Mouse (Mus musculus): ENCODE data around the gene Palm2. TPM values are rescaled to one million over a fixed set of nuclear protein-coding genes. Genes with fewer than 3 reads are reported as not detected.

Palm2 gene
- polyA plus RNA-seq, 1 experiment from 2014 or later, result 7.0 TPM

- WGBS, result 3% methylated on average over 13 of the region's 13 CpGs
- Histone ChIP-seq H3K4me2 (replicated peaks; ENCODE audit: low read depth, low read length) (peak overlapping the region; percentile 39), H3K36me3 (ENCODE audit: control insufficient read depth, insufficient read depth, low read length) (no peaks in the 10 kb centered on the region), H3K4me3 (ENCODE audit: low read depth, low read length) (no peak overlapping the region; the same call in 1 of the 2 replicates), H3K9me3 (ENCODE audit: control insufficient read depth, low read depth, low read length) (no peaks in the 10 kb centered on the region), H3K27me3 (ENCODE audit: control insufficient read depth, insufficient read depth, low read length) (no peaks in the 10 kb centered on the region), H3K9ac (replicated peaks; ENCODE audit: low read depth, low read length) (no peak overlapping the region), H3K27ac (ENCODE audit: low read length) (peak overlapping the region; percentile 35; the same call in 1 of the 2 replicates), H3K4me1 (ENCODE audit: control insufficient read depth, insufficient read depth, low read length) (peaks cover 14% of the 10 kb centered on the region; the same call in 1 of the 2 replicates)
- peak; percentile 60 for ATAC-seq (ENCODE audit: insufficient number of reproducible peaks, insufficient read depth, low FRiP score, low read depth)
Observed at GRCm38 (mm10) chr4:57675387-57675786, 241.3 kb downstream of the Palm2 start.

- WGBS, result 71% methylated on average over 12 of the region's 12 CpGs
- H3K4me2 ChIP-seq (replicated peaks; ENCODE audit: low read depth, low read length), result no peak overlapping the region
- no peak for ATAC-seq (ENCODE audit: insufficient number of reproducible peaks, insufficient read depth, low FRiP score, low read depth)
- no peaks in the 10 kb centered on the region for H3K9me3 ChIP-seq (ENCODE audit: control insufficient read depth, low read depth, low read length)
- no peak overlapping the region for H3K27ac ChIP-seq (ENCODE audit: low read length)
- no peaks in the 10 kb centered on the region for H3K27me3 ChIP-seq (ENCODE audit: control insufficient read depth, insufficient read depth, low read length)
- H3K9ac ChIP-seq (replicated peaks; ENCODE audit: low read depth, low read length), result no peak overlapping the region
- peaks cover 12% of the 10 kb centered on the region; the same call in 1 of the 2 replicates for H3K4me1 ChIP-seq (ENCODE audit: control insufficient read depth, insufficient read depth, low read length)
- no peak overlapping the region for H3K4me3 ChIP-seq (ENCODE audit: low read depth, low read length)
- no peaks in the 10 kb centered on the region for H3K36me3 ChIP-seq (ENCODE audit: control insufficient read depth, insufficient read depth, low read length)
Observed at GRCm38 (mm10) chr4:57677916-57678315, 243.9 kb downstream of the Palm2 start.

GRCm38 (mm10) chr4:57678991-57679457 lies 245.0 kb downstream of the Palm2 start:
- Histone ChIP-seq H3K27me3 (ENCODE audit: control insufficient read depth, insufficient read depth, low read length) (no peaks in the 10 kb centered on the region), H3K9me3 (ENCODE audit: control insufficient read depth, low read depth, low read length) (no peaks in the 10 kb centered on the region), H3K4me2 (replicated peaks; ENCODE audit: low read depth, low read length) (no peak overlapping the region), H3K4me1 (ENCODE audit: control insufficient read depth, insufficient read depth, low read length) (0 out of 2 replicates have a peak, but pooled peaks cover 9% of the 10 kb centered on the region), H3K36me3 (ENCODE audit: control insufficient read depth, insufficient read depth, low read length) (no peaks in the 10 kb centered on the region), H3K27ac (ENCODE audit: low read length) (no peak overlapping the region), H3K9ac (replicated peaks; ENCODE audit: low read depth, low read length) (no peak overlapping the region), H3K4me3 (ENCODE audit: low read depth, low read length) (no peak overlapping the region)
- 80% methylated on average over 9 of the region's 9 CpGs for WGBS
- no peak for ATAC-seq (ENCODE audit: insufficient number of reproducible peaks, insufficient read depth, low FRiP score, low read depth)

GRCm38 (mm10) chr4:57680186-57680585 lies 246.1 kb downstream of the Palm2 start:
- Histone ChIP-seq H3K4me1 (ENCODE audit: control insufficient read depth, insufficient read depth, low read length) (0 out of 2 replicates have a peak, but pooled peaks cover 4% of the 10 kb centered on the region), H3K27ac (ENCODE audit: low read length) (no peak overlapping the region), H3K27me3 (ENCODE audit: control insufficient read depth, insufficient read depth, low read length) (no peaks in the 10 kb centered on the region), H3K4me2 (replicated peaks; ENCODE audit: low read depth, low read length) (no peak overlapping the region), H3K36me3 (ENCODE audit: control insufficient read depth, insufficient read depth, low read length) (no peaks in the 10 kb centered on the region), H3K9ac (replicated peaks; ENCODE audit: low read depth, low read length) (no peak overlapping the region), H3K9me3 (ENCODE audit: control insufficient read depth, low read depth, low read length) (no peaks in the 10 kb centered on the region), H3K4me3 (ENCODE audit: low read depth, low read length) (no peak overlapping the region)
- ATAC-seq (ENCODE audit: insufficient number of reproducible peaks, insufficient read depth, low FRiP score, low read depth), result no peak
- 93% methylated on average over 12 of the region's 12 CpGs for WGBS

GRCm38 (mm10) chr4:57681511-57681910 lies 247.5 kb downstream of the Palm2 start:
- H3K4me3 ChIP-seq (ENCODE audit: low read depth, low read length), result no peak overlapping the region
- no peak for ATAC-seq (ENCODE audit: insufficient number of reproducible peaks, insufficient read depth, low FRiP score, low read depth)
- H3K9ac ChIP-seq (replicated peaks; ENCODE audit: low read depth, low read length), result no peak overlapping the region
- 67% methylated on average over 12 of the region's 12 CpGs for WGBS
- H3K27ac ChIP-seq (ENCODE audit: low read length), result no peak overlapping the region
- H3K9me3 ChIP-seq (ENCODE audit: control insufficient read depth, low read depth, low read length), result no peaks in the 10 kb centered on the region
- no peaks in the 10 kb centered on the region for H3K27me3 ChIP-seq (ENCODE audit: control insufficient read depth, insufficient read depth, low read length)
- no peaks in the 10 kb centered on the region for H3K36me3 ChIP-seq (ENCODE audit: control insufficient read depth, insufficient read depth, low read length)
- H3K4me1 ChIP-seq (ENCODE audit: control insufficient read depth, insufficient read depth, low read length), result no peaks in the 10 kb centered on the region
- H3K4me2 ChIP-seq (replicated peaks; ENCODE audit: low read depth, low read length), result no peak overlapping the region

- 94% methylated on average over 2 of the region's 2 CpGs for WGBS
- no peaks in the 10 kb centered on the region for H3K9me3 ChIP-seq (ENCODE audit: control insufficient read depth, low read depth, low read length)
- H3K27me3 ChIP-seq (ENCODE audit: control insufficient read depth, insufficient read depth, low read length), result no peaks in the 10 kb centered on the region
- H3K4me2 ChIP-seq (replicated peaks; ENCODE audit: low read depth, low read length), result no peak overlapping the region
- H3K27ac ChIP-seq (ENCODE audit: low read length), result no peak overlapping the region
- no peak for ATAC-seq (ENCODE audit: insufficient number of reproducible peaks, insufficient read depth, low FRiP score, low read depth)
- no peak overlapping the region for H3K4me3 ChIP-seq (ENCODE audit: low read depth, low read length)
- no peaks in the 10 kb centered on the region for H3K4me1 ChIP-seq (ENCODE audit: control insufficient read depth, insufficient read depth, low read length)
- no peak overlapping the region for H3K9ac ChIP-seq (replicated peaks; ENCODE audit: low read depth, low read length)
- no peaks in the 10 kb centered on the region for H3K36me3 ChIP-seq (ENCODE audit: control insufficient read depth, insufficient read depth, low read length)
Observed at GRCm38 (mm10) chr4:57682341-57682740, 248.3 kb downstream of the Palm2 start.

GRCm38 (mm10) chr4:57682944-57683343 lies 248.9 kb downstream of the Palm2 start:
- Histone ChIP-seq H3K4me2 (replicated peaks; ENCODE audit: low read depth, low read length) (no peak overlapping the region), H3K9me3 (ENCODE audit: control insufficient read depth, low read depth, low read length) (no peaks in the 10 kb centered on the region), H3K9ac (replicated peaks; ENCODE audit: low read depth, low read length) (no peak overlapping the region), H3K27ac (ENCODE audit: low read length) (no peak overlapping the region), H3K4me3 (ENCODE audit: low read depth, low read length) (no peak overlapping the region), H3K4me1 (ENCODE audit: control insufficient read depth, insufficient read depth, low read length) (no peaks in the 10 kb centered on the region), H3K27me3 (ENCODE audit: control insufficient read depth, insufficient read depth, low read length) (no peaks in the 10 kb centered on the region), H3K36me3 (ENCODE audit: control insufficient read depth, insufficient read depth, low read length) (no peaks in the 10 kb centered on the region)
- ATAC-seq (ENCODE audit: insufficient number of reproducible peaks, insufficient read depth, low FRiP score, low read depth), result no peak
- 86% methylated on average over 11 of the region's 11 CpGs for WGBS

GRCm38 (mm10) chr4:57684676-57685215 lies 250.7 kb downstream of the Palm2 start:
- ATAC-seq (ENCODE audit: insufficient number of reproducible peaks, insufficient read depth, low FRiP score, low read depth), result no peak
- H3K27ac ChIP-seq (ENCODE audit: low read length), result no peak overlapping the region

GRCm38 (mm10) chr4:57686736-57687135 lies 252.7 kb downstream of the Palm2 start:
- Histone ChIP-seq H3K27ac (ENCODE audit: low read length) (no peak overlapping the region), H3K4me1 (ENCODE audit: control insufficient read depth, insufficient read depth, low read length) (no peaks in the 10 kb centered on the region), H3K4me2 (replicated peaks; ENCODE audit: low read depth, low read length) (no peak overlapping the region), H3K27me3 (ENCODE audit: control insufficient read depth, insufficient read depth, low read length) (no peaks in the 10 kb centered on the region), H3K4me3 (ENCODE audit: low read depth, low read length) (no peak overlapping the region), H3K9ac (replicated peaks; ENCODE audit: low read depth, low read length) (no peak overlapping the region), H3K9me3 (ENCODE audit: control insufficient read depth, low read depth, low read length) (no peaks in the 10 kb centered on the region), H3K36me3 (ENCODE audit: control insufficient read depth, insufficient read depth, low read length) (no peaks in the 10 kb centered on the region)
- no peak for ATAC-seq (ENCODE audit: insufficient number of reproducible peaks, insufficient read depth, low FRiP score, low read depth)
- WGBS, result 63% methylated on average over 3 of the region's 3 CpGs

More at GRCm38 (mm10) chr4:57684676-57685215, 250.7 kb downstream of the Palm2 start:
- H3K4me3 ChIP-seq (ENCODE audit: low read depth, low read length), result no peak overlapping the region
- H3K9me3 ChIP-seq (ENCODE audit: control insufficient read depth, low read depth, low read length), result no peaks in the 10 kb centered on the region
- no peaks in the 10 kb centered on the region for H3K4me1 ChIP-seq (ENCODE audit: control insufficient read depth, insufficient read depth, low read length)
- no peaks in the 10 kb centered on the region for H3K27me3 ChIP-seq (ENCODE audit: control insufficient read depth, insufficient read depth, low read length)
- H3K4me2 ChIP-seq (replicated peaks; ENCODE audit: low read depth, low read length), result no peak overlapping the region
- H3K9ac ChIP-seq (replicated peaks; ENCODE audit: low read depth, low read length), result no peak overlapping the region
- 68% methylated on average over 12 of the region's 12 CpGs for WGBS
- no peaks in the 10 kb centered on the region for H3K36me3 ChIP-seq (ENCODE audit: control insufficient read depth, insufficient read depth, low read length)
